Mouse (Mus musculus) G1E-ER4 (cell line): ENCODE results near the gene Fuca1. TPM values are rescaled to one million over a fixed set of nuclear protein-coding genes. Genes with fewer than 3 reads are reported as not detected.

Experiments
- GATA1 ChIP-seq: IDR thresholded peaks from one replicate; pipeline ENCODE4 v1.8.0; 2012; ENCODE audit warnings: low read length, inconsistent platforms
- polyA plus RNA-seq: library from polyadenylated mRNA; stranded (reverse); fragments of >175 nt; gene quantifications from 2 replicates; pipeline ENCODE4 v1.2.3, GENCODE M21; 2012

The Fuca1 gene
- polyA plus RNA-seq, 1 experiment, result 12.7 TPM

DNA sequence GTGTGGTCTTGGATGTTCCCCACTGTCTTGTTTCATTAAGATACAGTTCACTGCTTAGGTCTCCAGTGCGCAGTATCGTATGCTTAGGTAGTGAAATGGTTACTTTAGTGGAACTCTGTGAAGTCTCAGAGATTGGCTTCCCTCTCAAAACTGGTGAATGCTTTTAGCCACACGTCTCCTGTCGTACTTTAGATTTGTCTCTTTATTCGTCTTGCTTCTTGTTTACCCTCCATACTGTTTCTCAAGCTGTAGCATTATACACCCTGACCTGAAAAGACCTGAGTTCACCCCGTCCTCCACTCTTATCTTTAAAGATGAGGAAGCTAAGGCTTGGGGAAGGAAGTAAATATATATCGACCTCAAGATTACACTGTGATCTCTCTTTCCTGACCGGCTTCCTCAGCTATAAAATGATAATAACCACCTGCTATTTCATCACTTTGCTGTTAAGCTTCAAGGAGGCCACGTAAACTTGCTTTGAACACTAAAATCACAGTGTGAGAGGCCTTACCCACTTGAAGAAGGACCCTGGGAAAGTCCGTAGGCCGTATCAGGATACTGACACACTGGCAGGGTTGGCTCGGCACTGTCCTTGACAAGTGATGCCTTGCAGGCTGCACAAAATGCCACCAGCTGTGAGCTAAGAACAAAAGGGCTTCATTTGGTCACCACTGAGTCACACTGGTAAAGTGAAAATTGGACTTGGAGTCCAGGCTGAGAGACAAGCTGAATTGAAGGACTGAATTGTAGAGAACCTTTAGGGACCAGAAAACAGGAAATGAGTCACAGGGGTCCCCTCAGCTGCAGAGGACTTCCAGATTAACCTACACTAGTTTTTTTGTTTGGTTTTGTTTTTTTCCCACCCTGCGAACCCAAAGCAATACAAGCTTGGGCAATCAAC is 52.6 kb downstream of the Fuca1 start:
- TF ChIP-seq GATA1, result no peak

DNA sequence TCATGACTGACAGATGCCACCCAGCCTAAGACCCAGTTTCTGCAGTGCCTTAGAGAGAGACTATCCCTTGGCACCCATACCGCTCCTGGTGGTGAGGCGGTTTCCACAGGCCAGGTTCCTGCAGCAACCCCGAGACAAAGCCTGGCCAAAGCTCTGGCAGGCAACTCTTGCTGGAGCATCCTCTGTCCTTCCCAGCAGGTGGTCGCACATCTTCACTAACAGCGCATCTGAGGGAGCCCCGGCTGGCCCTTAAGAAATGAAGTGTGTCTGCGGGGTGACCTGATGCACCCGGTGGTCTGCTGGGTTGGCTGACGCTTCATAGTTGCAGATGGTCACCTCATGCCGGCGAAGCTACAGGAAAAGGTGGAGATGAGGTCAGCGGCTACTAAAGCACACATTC is 55.6 kb downstream of the Fuca1 start:
- no peak for TF ChIP-seq GATA1

DNA sequence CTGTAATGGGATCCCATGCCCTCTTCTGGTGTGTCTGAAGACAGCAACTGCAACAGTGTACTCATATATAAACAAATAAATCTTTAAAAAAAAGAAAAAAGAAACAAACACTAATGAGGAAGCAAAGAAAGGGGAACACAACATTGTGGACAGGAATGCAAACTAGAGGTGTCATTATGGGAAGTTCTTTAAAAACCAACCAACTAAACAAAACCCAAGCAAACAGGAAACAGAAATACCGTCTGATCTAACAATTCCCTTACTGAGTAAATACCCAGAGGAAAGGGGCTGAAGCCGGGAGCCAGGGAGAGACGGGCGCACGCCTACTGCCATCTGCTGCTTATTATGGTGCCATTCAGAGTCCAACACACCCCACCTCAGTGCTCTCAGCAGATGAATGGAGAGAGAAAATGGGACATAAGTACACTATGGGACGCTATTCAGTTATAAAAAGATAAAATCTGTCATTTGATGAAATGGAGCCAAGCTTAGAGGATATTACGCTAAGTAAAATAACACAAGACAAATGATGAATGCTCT is 61.1 kb downstream of the Fuca1 start:
- no peak for TF ChIP-seq GATA1

DNA sequence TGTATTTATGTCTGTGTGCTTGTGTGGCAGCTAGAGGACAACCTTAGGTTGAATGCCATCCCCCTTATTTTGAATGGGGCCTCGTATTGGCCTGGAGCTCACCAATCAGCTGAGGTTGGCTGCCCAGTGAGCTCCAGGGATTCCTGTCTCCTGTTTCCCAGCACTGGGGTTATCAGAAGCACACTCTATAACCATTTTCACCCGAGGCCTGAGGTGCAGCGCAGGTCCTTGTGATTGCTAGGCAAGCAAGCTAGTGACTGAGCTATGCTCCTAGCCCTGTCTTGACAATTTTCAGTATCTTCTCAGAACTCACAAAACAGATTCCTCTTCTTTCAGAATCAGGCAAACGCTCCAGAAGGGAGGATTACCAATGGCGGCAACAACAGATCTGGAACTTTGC is 64.0 kb downstream of the Fuca1 start:
- no peak for TF ChIP-seq GATA1

DNA sequence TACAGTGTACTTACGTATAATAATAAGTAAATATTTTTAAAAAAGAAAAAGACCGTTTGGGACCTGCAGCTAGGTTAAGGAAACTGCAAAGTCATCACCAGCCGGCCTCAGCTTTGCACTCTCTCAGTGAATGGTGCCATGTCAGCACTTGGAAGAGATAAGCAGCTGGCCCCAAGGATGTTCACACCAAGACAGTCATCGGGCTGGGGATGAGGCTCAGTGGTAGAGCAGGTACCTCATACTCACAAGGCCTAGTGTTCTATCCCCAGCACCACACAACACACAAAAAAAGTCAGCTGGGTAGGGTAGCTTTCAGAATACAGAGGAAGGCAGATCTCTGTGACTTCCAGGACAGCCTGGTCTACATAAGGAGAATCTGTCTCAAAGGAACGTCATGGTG is 64.7 kb downstream of the Fuca1 start:
- TF ChIP-seq GATA1, result no peak

DNA sequence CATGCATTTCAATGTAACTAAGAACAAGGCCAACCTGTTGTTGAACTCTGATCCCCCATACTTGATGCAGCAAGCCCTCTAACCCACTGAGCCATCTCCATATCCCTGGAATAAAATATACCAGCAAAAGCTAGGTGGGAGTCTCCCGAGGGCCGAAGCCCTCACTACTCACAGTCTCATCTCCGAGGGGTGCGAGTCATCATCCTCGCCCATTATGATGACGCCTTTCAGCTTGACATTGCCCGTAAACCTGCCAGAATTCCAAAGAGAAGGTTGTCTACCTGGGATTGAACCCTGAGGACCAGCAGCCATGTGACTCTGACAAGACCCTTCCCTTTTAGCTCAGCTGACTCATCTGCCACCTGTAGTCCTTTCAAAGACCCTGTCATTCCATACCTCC is 65.2 kb downstream of the Fuca1 start:
- TF ChIP-seq GATA1, result no peak

DNA sequence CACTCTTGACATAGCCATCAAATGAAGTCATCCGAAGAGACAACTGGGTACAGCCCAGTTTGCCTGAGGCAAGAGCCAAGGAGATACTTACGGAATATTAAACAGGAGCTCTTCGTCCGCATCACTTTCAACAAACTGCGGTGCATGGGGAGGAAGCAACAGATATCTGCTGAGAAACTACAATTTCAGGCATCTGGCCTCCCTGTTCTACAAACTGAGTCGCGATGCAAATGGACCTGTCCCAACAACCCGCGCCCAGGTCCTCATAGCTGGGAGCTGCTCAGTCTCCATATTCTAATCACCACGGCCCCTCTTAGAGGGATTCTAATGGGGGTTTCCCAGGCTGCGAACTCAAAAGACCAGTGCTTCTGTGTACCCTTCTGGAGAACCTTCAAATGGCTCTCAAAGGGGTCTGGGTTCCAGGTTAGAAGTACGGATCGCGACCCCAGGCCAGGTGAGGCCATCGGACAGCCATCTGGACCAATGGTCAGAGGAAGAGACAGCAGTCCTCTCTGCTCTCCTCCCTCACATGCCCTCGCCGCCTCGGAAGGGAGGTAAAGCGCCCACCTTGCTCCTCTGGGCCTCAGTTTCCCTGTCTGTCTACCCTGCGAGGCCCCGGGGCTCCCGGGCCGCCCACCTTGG is 65.9 kb downstream of the Fuca1 start:
- TF ChIP-seq GATA1, result no peak

DNA sequence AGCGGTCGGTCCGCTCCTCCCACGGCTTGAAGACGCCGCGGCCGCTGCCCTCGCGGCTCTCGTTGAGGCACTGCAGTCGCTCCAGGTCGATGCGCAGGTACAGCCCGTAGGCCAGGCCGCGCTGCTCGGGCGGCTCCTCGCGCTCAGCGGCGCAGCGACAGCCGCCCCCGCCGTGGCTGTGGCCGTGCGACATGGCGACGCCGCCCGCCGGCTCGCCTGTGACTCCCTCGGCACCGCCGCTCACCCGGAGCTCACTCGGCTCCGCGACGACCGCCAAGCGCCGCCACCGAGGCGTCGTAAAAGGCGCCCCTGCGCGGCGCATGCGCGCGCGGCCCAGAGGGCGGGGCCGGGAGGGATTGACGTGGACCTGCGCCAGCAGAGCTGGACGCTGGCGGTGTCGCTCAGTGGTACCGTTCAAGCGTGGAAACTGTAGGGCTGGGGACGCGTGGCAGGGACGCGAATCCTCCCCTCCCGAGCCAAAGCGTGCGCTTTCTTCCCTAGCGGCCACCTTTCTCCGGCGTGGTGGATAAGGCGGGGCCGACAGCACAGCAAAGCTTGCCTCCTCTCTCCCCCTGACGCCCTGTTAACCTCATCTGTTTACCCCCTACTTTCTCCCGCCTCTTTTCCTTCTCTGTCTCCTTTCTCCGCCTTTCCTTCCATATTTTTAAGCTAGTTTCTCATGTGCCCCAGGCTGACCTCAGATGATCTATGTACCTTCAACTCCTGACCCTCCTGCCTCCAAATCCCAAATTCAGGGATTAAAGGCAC is 66.6 kb downstream of the Fuca1 start, which contains the start of gene Pithd1:
Gene Pithd1 (minus strand): TSS at position 322 of the 768 bp plus-strand sequence.
- TF ChIP-seq GATA1, result no peak

DNA sequence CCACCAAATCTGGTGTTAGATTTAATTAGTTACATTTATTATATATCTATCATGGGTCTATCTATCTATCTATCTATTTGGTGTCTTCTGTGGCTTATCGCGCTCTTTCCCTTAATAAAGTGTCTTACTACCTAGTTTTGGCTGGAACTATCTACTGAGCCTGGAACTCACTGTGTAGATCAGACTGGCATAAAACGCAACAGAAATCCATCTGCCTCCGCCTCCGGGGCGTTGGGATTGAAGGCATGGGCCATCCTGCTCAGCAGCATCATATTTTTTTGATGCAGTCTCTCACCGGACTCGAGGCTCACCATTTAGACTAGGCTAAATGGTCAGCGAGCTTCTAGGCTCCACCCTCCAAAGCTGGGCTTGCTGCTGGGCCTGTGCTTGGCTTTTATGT is 67.2 kb downstream of the Fuca1 start:
- no peak for TF ChIP-seq GATA1

Other genes starting within 250 kb of the Fuca1 start
- gene Ifnlr1, start 234.4 kb upstream of the Fuca1 start, polyA plus RNA-seq, result not detected in 2 replicates
- gene Il22ra1, start 192.6 kb upstream of the Fuca1 start, polyA plus RNA-seq, result not detected in 2 replicates
- not detected in 2 replicates for gene Myom3, start 161.0 kb upstream of the Fuca1 start, polyA plus RNA-seq
- 358 and 475 TPM in 2 replicates for gene Srsf10, start 65.0 kb upstream of the Fuca1 start, polyA plus RNA-seq
- gene Pnrc2, start 46.9 kb upstream of the Fuca1 start, polyA plus RNA-seq, result 7.3 and 10.5 TPM in 2 replicates
- 2.2 and 2.7 TPM in 2 replicates for gene Cnr2, start 25.3 kb upstream of the Fuca1 start, polyA plus RNA-seq
- gene Hmgcl, start 25.7 kb downstream of the Fuca1 start, polyA plus RNA-seq, result 34.3 and 39.4 TPM in 2 replicates
- gene Gale, start 43.0 kb downstream of the Fuca1 start, polyA plus RNA-seq, result 25.8 and 31.1 TPM in 2 replicates
- 245 and 299 TPM in 2 replicates for gene Lypla2, start 51.9 kb downstream of the Fuca1 start, polyA plus RNA-seq
- 86.7 and 109 TPM in 2 replicates for gene Pithd1, start 66.5 kb downstream of the Fuca1 start, polyA plus RNA-seq
- 7.7 and 8.3 TPM in 2 replicates for gene Eloa, start 101.0 kb downstream of the Fuca1 start, polyA plus RNA-seq
- 1,675 and 1,773 TPM in 2 replicates for gene Rpl11, start 132.7 kb downstream of the Fuca1 start, polyA plus RNA-seq
- gene Id3, start 222.8 kb downstream of the Fuca1 start, polyA plus RNA-seq, result 0.08 and 0.11 TPM in 2 replicates